In the genomic region with DNA sequence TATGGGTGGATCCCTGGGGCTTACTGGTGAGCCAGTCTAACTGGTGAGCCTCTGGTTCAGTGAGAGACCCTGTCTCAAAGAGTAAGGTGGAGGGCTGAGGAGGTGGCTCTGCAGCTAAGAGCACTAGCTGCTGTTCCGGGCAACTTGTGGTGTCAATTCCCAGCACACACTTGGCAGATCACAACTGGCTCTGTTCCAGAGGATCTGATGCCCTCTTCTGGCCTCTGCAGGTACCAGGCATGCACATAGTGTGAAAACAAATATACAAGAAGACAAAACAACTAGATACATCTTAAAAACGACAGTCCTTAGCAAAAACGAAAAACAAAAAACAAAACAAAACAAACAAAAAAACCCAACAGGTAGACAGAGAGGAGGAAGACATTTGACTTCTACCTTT, we compare ENCODE assay signal across 12 mouse cellular contexts. TPM values are rescaled to one million over a fixed set of nuclear protein-coding genes. Genes with fewer than 3 reads are reported as not detected.
DNase-seq lines count a peak whose midpoint lies in the region; ATAC-seq and TF ChIP-seq lines count a peak whose summit lies in the region.
"Had no signal": no experiment of that assay in that cellular context is flagged by ENCODE, and none has a peak within 500 bp of the region (broad histone marks: within the 10 kb centered on the region; RNA-seq: fewer than 3 reads in every experiment).

No protein-coding gene starts in this region.

- ATAC-seq in intestine, postnatal 0 days: no peak
- ATAC-seq in intestine, embryonic 15.5 days: no peak

- no peak for TF ChIP-seq EP300 in CH12.LX (IDR thresholded peaks at IDR 0.05; ENCODE audit: low read length)

- no peak for TF ChIP-seq POLR2A in CH12.LX (IDR thresholded peaks at IDR 0.05; ENCODE audit: low read depth, low read length)

- no peak overlapping the region for H3K4me3 ChIP-seq in intestine, postnatal 0 days (ENCODE audit: low read depth, low read length)
- H3K4me3 ChIP-seq in intestine, embryonic 15.5 days (replicated peaks): no peak overlapping the region
- no peak overlapping the region for H3K4me3 ChIP-seq in CH12.LX (replicated peaks in 1 of 3; ENCODE audit: low read depth in 2 of 3, low read length in 2 of 3, poor library complexity in 1 of 3)
- H3K4me3 ChIP-seq: hindbrain, embryonic 13.5 days; myocyte had no signal

- DNase-seq in 416B (ENCODE audit: low read depth) (peak; percentile 62), CH12.LX (ENCODE audit: extremely low read depth) (no peak)
- DNase-seq in lung, adult 18-20 months: peak; percentile 45 to 54
- DNase-seq in embryo, embryonic 10.5 days (ENCODE audit: low spot score): no peak
- DNase-seq in frontal cortex, postnatal 36 days (ENCODE audit: low spot score in 2 of 2): no peak
- DNase-seq in cerebellum, adult 18-20 months: no peak
- DNase-seq: cerebellum, adult 9-10 months; retina, postnatal 1 day had no signal

- peak; percentile 27 for TF ChIP-seq RAD21 in CH12.LX (IDR thresholded peaks at IDR 0.05; ENCODE audit: low read depth, low read length)

- no peaks in the 10 kb centered on the region for H3K79me2 ChIP-seq in CH12.LX (replicated peaks; ENCODE audit: control insufficient read depth, extremely low read depth, insufficient read depth, poor library complexity, severe bottlenecking)

- no peak overlapping the region for H3K9ac ChIP-seq in intestine, postnatal 0 days (ENCODE audit: low read depth, low read length)
- H3K9ac ChIP-seq in intestine, embryonic 15.5 days: no peak overlapping the region
- H3K9ac ChIP-seq in CH12.LX (ENCODE audit: insufficient read depth, low read depth): no peak overlapping the region
- H3K9ac ChIP-seq: hindbrain, embryonic 13.5 days had no signal

- dilution Hi-C loops in CH12.LX (cut with MboI; ENCODE audit: extremely low pct_ligation_motif_present, extremely low pct_unique_long_range_greater_than_20kb, low sequenced_read_pairs): no loop called here

- no peaks in the 10 kb centered on the region for H3K27me3 ChIP-seq in intestine, postnatal 0 days (replicated peaks; ENCODE audit: control insufficient read depth, insufficient read depth, low read length)
- no peaks in the 10 kb centered on the region for H3K27me3 ChIP-seq in intestine, embryonic 15.5 days (replicated peaks)
- peaks cover 33% of the 10 kb centered on the region for H3K27me3 ChIP-seq in CH12.LX (replicated peaks)
- H3K27me3 ChIP-seq: hindbrain, embryonic 13.5 days had no signal

- no peaks in the 10 kb centered on the region for H3K9me3 ChIP-seq in intestine, postnatal 0 days (ENCODE audit: control insufficient read depth)
- H3K9me3 ChIP-seq in intestine, embryonic 15.5 days: no peaks in the 10 kb centered on the region
- peaks cover 4% of the 10 kb centered on the region for H3K9me3 ChIP-seq in CH12.LX (replicated peaks; ENCODE audit: low read length)
- H3K9me3 ChIP-seq: hindbrain, embryonic 13.5 days had no signal

- WGBS in intestine, postnatal 0 days: 65% methylated on average over 3 of the region's 3 CpGs
- 63% methylated on average over 3 of the region's 3 CpGs for WGBS in intestine, embryonic 15.5 days

- in situ Hi-C loops in CH12.LX (cut with MboI; ENCODE audit: low pct_ligation_motif_present, low pct_unique_long_range_greater_than_20kb, low sequenced_read_pairs): no loop called here

- no peaks in the 10 kb centered on the region for H3K36me3 ChIP-seq in intestine, postnatal 0 days (ENCODE audit: control insufficient read depth, insufficient read depth)
- H3K36me3 ChIP-seq in intestine, embryonic 15.5 days: no peaks in the 10 kb centered on the region
- no peaks in the 10 kb centered on the region for H3K36me3 ChIP-seq in CH12.LX (replicated peaks in 1 of 2; ENCODE audit: control insufficient read depth in 1 of 2, insufficient read depth in 1 of 2, low read length in 1 of 2)
- H3K36me3 ChIP-seq: hindbrain, embryonic 13.5 days had no signal

- TF ChIP-seq CTCF in intestine, postnatal 0 days (IDR thresholded peaks at IDR 0.05; ENCODE audit: low read depth): peak; percentile 49
- TF ChIP-seq CTCF in CH12.LX (conservative IDR thresholded peaks at IDR 0.05 in 1 of 2, IDR thresholded peaks at IDR 0.05 in 1 of 2; ENCODE audit: low read depth in 2 of 2, low read length in 2 of 2): peak in 1 of 2 experiments; percentile 53; a peak in 3 of 4 replicates

- no peak overlapping the region for H3K27ac ChIP-seq in intestine, postnatal 0 days (ENCODE audit: low read depth, low read length)
- no peak overlapping the region for H3K27ac ChIP-seq in intestine, embryonic 15.5 days
- H3K27ac ChIP-seq in CH12.LX (ENCODE audit: insufficient read depth, low read depth): no peak overlapping the region
- H3K27ac ChIP-seq: hindbrain, embryonic 13.5 days had no signal

- 0 out of 2 replicates have a peak, but pooled peaks cover 2% of the 10 kb centered on the region for H3K4me1 ChIP-seq in intestine, postnatal 0 days (replicated peaks; ENCODE audit: control insufficient read depth, insufficient read depth, low read length)
- H3K4me1 ChIP-seq in intestine, embryonic 15.5 days (replicated peaks): peaks cover 16% of the 10 kb centered on the region
- H3K4me1 ChIP-seq in CH12.LX (ENCODE audit: control insufficient read depth in 1 of 2, insufficient read depth in 2 of 2): no peaks in the 10 kb centered on the region

- no peak overlapping the region for H3K4me2 ChIP-seq in intestine, postnatal 0 days (replicated peaks; ENCODE audit: low read depth)
- H3K4me2 ChIP-seq in intestine, embryonic 15.5 days (replicated peaks): no peak overlapping the region
- H3K4me2 ChIP-seq in CH12.LX (ENCODE audit: insufficient read depth, low read depth, poor library complexity, severe bottlenecking): no peak overlapping the region
- H3K4me2 ChIP-seq: hindbrain, embryonic 13.5 days had no signal

TF ChIP-seq in CH12.LX, 34 proteins besides CTCF, POLR2A, EP300 and RAD21:
- no peak for TF ChIP-seq JUN (IDR thresholded peaks at IDR 0.05; ENCODE audit: insufficient read depth, low read depth, low read length)
- TF ChIP-seq HCFC1 (IDR thresholded peaks at IDR 0.05; ENCODE audit: low read depth, low read length): no peak
- peak; percentile 32; the same call in 1 of the 2 replicates for TF ChIP-seq SMC3 (IDR thresholded peaks at IDR 0.05; ENCODE audit: low read depth, low read length)

RNA-seq across cellular contexts. Expression of a gene that starts 5.2 kb away (rescaled TPM):
- 52.1 and 58.8 TPM in 2 replicates for polyA plus RNA-seq in intestine, postnatal 0 days (2015; fragmentation: Nextera tagmentation; extraction: Ambion mirVana)
- 69.8 and 71.5 TPM in 2 replicates for polyA plus RNA-seq in intestine, embryonic 15.5 days (2015; fragmentation: Nextera tagmentation; extraction: Ambion mirVana)
- total RNA-seq in CH12.LX (2012; rRNA removed) (0.76 and 0.98 TPM in 2 replicates), CH12.LX (2014; rRNA removed) (0.15 and 0.19 TPM in 2 replicates)
- 0.96 and 1.6 TPM in 2 replicates for polyA plus RNA-seq in CH12.LX (2012; ENCODE audit: insufficient read length, low read depth)

RNA-seq across cellular contexts. Expression of a gene that starts 23.0 kb away (rescaled TPM):
- polyA plus RNA-seq in intestine, postnatal 0 days (2015; fragmentation: Nextera tagmentation; extraction: Ambion mirVana): 9.7 and 11.6 TPM in 2 replicates
- 33.2 and 35.9 TPM in 2 replicates for polyA plus RNA-seq in intestine, embryonic 15.5 days (2015; fragmentation: Nextera tagmentation; extraction: Ambion mirVana)
- total RNA-seq in CH12.LX (2012; rRNA removed): 0.04 TPM in 1 of 2 replicates, not detected in the other
- not detected in 2 replicates for total RNA-seq in CH12.LX (2014; rRNA removed)
- polyA plus RNA-seq in CH12.LX (2012; ENCODE audit: insufficient read length, low read depth): not detected in 2 replicates

RNA-seq across cellular contexts. Expression of a gene that starts 39.1 kb away (rescaled TPM):
- 32.1 TPM in 2 replicates for polyA plus RNA-seq in intestine, postnatal 0 days (2015; fragmentation: Nextera tagmentation; extraction: Ambion mirVana)
- polyA plus RNA-seq in intestine, embryonic 15.5 days (2015; fragmentation: Nextera tagmentation; extraction: Ambion mirVana): 43.9 and 51.5 TPM in 2 replicates
- total RNA-seq in CH12.LX (2012; rRNA removed): 67.6 and 72.2 TPM in 2 replicates
- 44.7 and 52.6 TPM in 2 replicates for total RNA-seq in CH12.LX (2014; rRNA removed)
- polyA plus RNA-seq in CH12.LX (2012; ENCODE audit: insufficient read length, low read depth): 155 and 188 TPM in 2 replicates

Comparison
In these comparisons a context has a peak if more than half of its experiments do, and no peak if none do; other contexts are left out.
1. DNase-seq: peak in 416B (single experiment) and lung, adult 18-20 months (2 of 2); none in CH12.LX (single experiment), embryo, embryonic 10.5 days (single experiment), frontal cortex, postnatal 36 days (0 of 2) and cerebellum, adult 18-20 months (0 of 2).
2. RNA of a gene that starts 5.2 kb away (polyA plus RNA-seq): 69.8 to 71.5 TPM in intestine, embryonic 15.5 days and 52.1 to 58.8 TPM in intestine, postnatal 0 days; 0.96 to 1.6 TPM in CH12.LX; every median in the first group is over 10 times any median in the second.
3. RNA of a gene that starts 23.0 kb away (polyA plus RNA-seq): 33.2 to 35.9 TPM in intestine, embryonic 15.5 days and 9.7 to 11.6 TPM in intestine, postnatal 0 days; not detected in CH12.LX; every median in the first group is over 10 times any median in the second.